Mouse (Mus musculus) central nervous system, embryonic 14 days (tissue): ENCODE data around the gene Zfp661. TPM values are rescaled to one million over a fixed set of nuclear protein-coding genes. Genes with fewer than 3 reads are reported as not detected.

Source experiments
- polyA plus RNA-seq: library from polyadenylated mRNA; depleted of rRNA; stranded (reverse); fragments of >200 nt; gene quantifications from 2 replicates; pipeline ENCODE4 v1.2.3, GENCODE M21; 2012; rRNA removed

Gene Zfp661
- 9.4 and 10.4 TPM in 2 replicates for polyA plus RNA-seq

GRCm38 (mm10) chr2:127586694-127587513 lies at the start of gene Zfp661, which contains the start of gene Mrps5:
Gene Zfp661 (minus strand): TSS chr2:127587094.
Gene Mrps5 (plus strand): TSS chr2:127587222.

GRCm38 (mm10) chr2:127541185-127541584 lies 45.7 kb downstream of the Zfp661 start, which contains the start of gene Prom2:
Gene Prom2 (minus strand): TSS chr2:127541467.

Other genes with a start within 250 kb of the Zfp661 start
- not detected in 2 replicates for gene Astl, start 248.5 kb downstream of the Zfp661 start, polyA plus RNA-seq
- gene Adra2b, start 223.9 kb downstream of the Zfp661 start, polyA plus RNA-seq, result 0.18 and 0.20 TPM in 2 replicates
- 0.06 and 0.30 TPM in 2 replicates for gene Gpat2, start 161.9 kb downstream of the Zfp661 start, polyA plus RNA-seq
- gene Fahd2a, start 142.5 kb downstream of the Zfp661 start, polyA plus RNA-seq, result 28.9 and 31.4 TPM in 2 replicates
- 12.7 and 14.6 TPM in 2 replicates for gene Kcnip3, start 65.0 kb downstream of the Zfp661 start, polyA plus RNA-seq
- gene Prom2, start 45.6 kb downstream of the Zfp661 start, polyA plus RNA-seq, result 0.05 and 0.79 TPM in 2 replicates
- 143 and 146 TPM in 2 replicates for gene Mrps5, start 128 bp upstream of the Zfp661 start, polyA plus RNA-seq
- 0.66 and 1.2 TPM in 2 replicates for gene Mal, start 69.6 kb upstream of the Zfp661 start, polyA plus RNA-seq
- 0.87 and 2.4 TPM in 2 replicates for gene Mall, start 142.8 kb upstream of the Zfp661 start, polyA plus RNA-seq
- gene Nphp1, start 201.8 kb upstream of the Zfp661 start, polyA plus RNA-seq, result 24.0 and 25.0 TPM in 2 replicates
- gene Mtln, start 205.4 kb upstream of the Zfp661 start, polyA plus RNA-seq, result 52.7 and 53.4 TPM in 2 replicates
- 17.2 and 24.7 TPM in 2 replicates for gene Bub1, start 244.8 kb upstream of the Zfp661 start, polyA plus RNA-seq